Mouse (Mus musculus): ENCODE measurements around the gene Tom1l2. TPM values are rescaled to one million over a fixed set of nuclear protein-coding genes. Genes with fewer than 3 reads are reported as not detected.
A peak's percentile ranks its signal among the peaks of the same experiment; 100 is the strongest.

Tom1l2 gene
- total and polyA plus RNA-seq, 2 experiments from 2014 or later, result 31.3 to 77.3 TPM

DNA sequence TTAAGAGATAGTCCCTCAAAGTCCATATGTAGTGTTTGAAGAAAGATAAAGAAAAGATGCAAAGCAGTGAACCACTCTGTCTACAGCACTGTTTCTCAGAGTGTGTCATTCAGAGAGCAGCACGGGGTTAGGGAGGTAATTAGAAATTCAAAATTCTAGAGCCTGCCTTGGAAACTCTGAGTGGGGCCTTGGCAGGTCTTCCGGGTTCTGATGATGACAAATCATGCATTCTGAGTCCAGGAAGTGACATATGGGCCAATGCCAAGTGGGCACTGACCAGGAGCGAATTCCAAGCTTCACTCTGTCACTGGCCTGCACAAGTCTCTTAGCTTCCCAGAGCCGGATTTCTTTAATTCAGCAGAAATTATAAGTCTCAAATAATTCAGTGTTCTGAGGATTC, 6.2 kb downstream of the Tom1l2 start:
- Histone ChIP-seq H3K27ac (ENCODE audit: low read depth) (no peak overlapping the region; the same call in 1 of the 2 replicates), H3K4me1 (ENCODE audit: control insufficient read depth, insufficient read depth) (peaks cover 23% of the 10 kb centered on the region), H3K9me3 (replicated peaks; ENCODE audit: control insufficient read depth, low read length) (no peaks in the 10 kb centered on the region), H3K27me3 (ENCODE audit: control insufficient read depth, insufficient read depth, low read length) (no peaks in the 10 kb centered on the region), H3K36me3 (replicated peaks; ENCODE audit: control insufficient read depth, insufficient read depth, low read length) (0 out of 2 replicates have a peak, but pooled peaks cover 4% of the 10 kb centered on the region), H3K4me3 (ENCODE audit: low read depth, low read length) (no peak overlapping the region), H3K4me2 (ENCODE audit: low read depth, low read length) (no peak overlapping the region), H3K9ac (replicated peaks; ENCODE audit: low read depth, low read length) (no peak overlapping the region)
- no peak for TF ChIP-seq CTCF (IDR thresholded peaks at IDR 0.05; ENCODE audit: low read depth)
- TF ChIP-seq EP300 (IDR thresholded peaks at IDR 0.05; ENCODE audit: low read depth), result no peak
- WGBS, result 40% methylated on average over 4 of the region's 4 CpGs
- peak; percentile 33 for DNase-seq (ENCODE audit: low spot score)
- ATAC-seq (ENCODE audit: insufficient read depth, low read depth), result no peak

DNA sequence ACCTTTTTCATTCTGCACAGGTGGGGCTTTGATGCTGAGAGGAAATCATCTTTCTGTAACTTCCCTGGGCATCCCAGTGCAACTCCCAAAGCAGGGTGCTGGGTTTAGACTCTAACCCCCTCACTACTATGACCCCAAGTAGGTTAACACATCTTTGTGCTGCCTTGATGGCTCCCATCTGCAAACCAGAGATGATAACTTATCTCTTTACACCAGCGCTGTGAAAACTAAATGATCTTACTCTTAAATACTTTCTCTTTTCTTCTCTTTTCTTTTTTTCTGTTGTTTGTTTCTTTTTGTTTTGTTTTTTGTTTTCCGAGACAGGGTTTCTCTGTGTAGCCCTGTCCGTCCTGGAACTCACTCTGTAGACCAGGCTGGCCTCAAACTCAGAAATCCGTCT, 6.8 kb downstream of the Tom1l2 start:
- no peak overlapping the region for H3K4me2 ChIP-seq (ENCODE audit: low read depth, low read length)
- 85% methylated on average over 4 of the region's 4 CpGs for WGBS
- DNase-seq (ENCODE audit: low spot score) (no peak), ATAC-seq (ENCODE audit: insufficient read depth, low read depth) (no peak)
- TF ChIP-seq CTCF (IDR thresholded peaks at IDR 0.05; ENCODE audit: low read depth) (no peak), EP300 (IDR thresholded peaks at IDR 0.05; ENCODE audit: low read depth) (no peak)
- H3K4me3 ChIP-seq (ENCODE audit: low read depth, low read length), result no peak overlapping the region
- no peak overlapping the region for H3K9ac ChIP-seq (replicated peaks; ENCODE audit: low read depth, low read length)
- H3K4me1 ChIP-seq (ENCODE audit: control insufficient read depth, insufficient read depth), result peaks cover 17% of the 10 kb centered on the region
- H3K36me3 ChIP-seq (replicated peaks; ENCODE audit: control insufficient read depth, insufficient read depth, low read length), result 0 out of 2 replicates have a peak, but pooled peaks cover 4% of the 10 kb centered on the region
- H3K9me3 ChIP-seq (replicated peaks; ENCODE audit: control insufficient read depth, low read length), result no peaks in the 10 kb centered on the region
- H3K27me3 ChIP-seq (ENCODE audit: control insufficient read depth, insufficient read depth, low read length), result no peaks in the 10 kb centered on the region
- H3K27ac ChIP-seq (ENCODE audit: low read depth), result no peak overlapping the region

DNA sequence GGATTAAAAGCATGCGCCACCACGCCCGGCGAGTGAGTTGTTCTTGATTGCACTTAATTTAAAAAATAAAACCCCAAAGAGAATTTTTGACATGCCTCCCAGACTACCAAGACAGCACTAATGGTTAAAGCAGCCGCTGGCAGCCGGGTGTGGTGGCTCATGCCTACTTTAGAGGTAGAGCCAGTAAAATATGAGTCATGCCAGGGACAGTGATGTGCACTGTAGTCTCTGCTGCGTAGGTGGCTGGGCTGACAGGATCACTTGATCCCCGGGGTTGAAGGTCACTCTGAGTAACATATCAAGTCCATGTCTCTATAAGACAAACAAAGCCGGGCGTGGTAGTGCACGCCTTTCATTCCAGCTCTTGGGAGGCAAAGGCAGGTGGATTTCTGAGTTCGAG, 13.3 kb downstream of the Tom1l2 start:
- no peak for TF ChIP-seq EP300 (IDR thresholded peaks at IDR 0.05; ENCODE audit: low read depth)
- TF ChIP-seq CTCF (IDR thresholded peaks at IDR 0.05; ENCODE audit: low read depth), result no peak

DNA sequence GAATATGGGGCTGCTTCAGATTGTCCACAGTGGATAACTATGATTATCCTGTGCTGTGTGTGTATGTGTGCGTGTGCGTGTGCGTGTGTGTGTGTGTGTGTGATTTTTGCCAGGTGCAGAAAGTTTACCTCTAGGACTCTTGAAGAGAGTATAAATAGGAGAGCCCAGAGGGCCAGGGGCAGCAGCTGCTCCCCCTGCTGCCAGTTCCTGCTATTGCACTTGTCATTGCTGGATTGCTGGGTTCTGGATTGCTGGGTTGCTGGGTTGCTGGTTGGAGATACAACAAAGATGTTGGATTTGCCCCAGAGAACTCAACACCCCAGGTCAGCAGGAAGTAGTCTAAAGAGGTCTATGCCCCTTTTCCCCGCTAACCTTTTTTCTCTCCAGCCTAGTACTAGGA, 14.4 kb downstream of the Tom1l2 start:
- Histone ChIP-seq H3K4me1 (ENCODE audit: control insufficient read depth, insufficient read depth) (no peaks in the 10 kb centered on the region; the same call in none of the 2 replicates), H3K9me3 (replicated peaks; ENCODE audit: control insufficient read depth, low read length) (no peaks in the 10 kb centered on the region), H3K36me3 (replicated peaks; ENCODE audit: control insufficient read depth, insufficient read depth, low read length) (0 out of 2 replicates have a peak, but pooled peaks cover 4% of the 10 kb centered on the region), H3K27me3 (ENCODE audit: control insufficient read depth, insufficient read depth, low read length) (no peaks in the 10 kb centered on the region), H3K9ac (replicated peaks; ENCODE audit: low read depth, low read length) (no peak overlapping the region), H3K4me3 (ENCODE audit: low read depth, low read length) (no peak overlapping the region), H3K4me2 (ENCODE audit: low read depth, low read length) (no peak overlapping the region), H3K27ac (ENCODE audit: low read depth) (no peak overlapping the region)
- WGBS, result 76% methylated on average over 4 of the region's 4 CpGs
- DNase-seq (ENCODE audit: low spot score) (no peak), ATAC-seq (ENCODE audit: insufficient read depth, low read depth) (no peak)
- TF ChIP-seq EP300 (IDR thresholded peaks at IDR 0.05; ENCODE audit: low read depth) (no peak), CTCF (IDR thresholded peaks at IDR 0.05; ENCODE audit: low read depth) (peak; percentile 54)

More for the DNA sequence above, 13.3 kb downstream of the Tom1l2 start:
- no peak overlapping the region for H3K4me3 ChIP-seq (ENCODE audit: low read depth, low read length)
- H3K9ac ChIP-seq (replicated peaks; ENCODE audit: low read depth, low read length), result no peak overlapping the region
- no peaks in the 10 kb centered on the region for H3K27me3 ChIP-seq (ENCODE audit: control insufficient read depth, insufficient read depth, low read length)
- H3K27ac ChIP-seq (ENCODE audit: low read depth), result no peak overlapping the region
- 89% methylated on average over 12 of the region's 12 CpGs for WGBS
- 0 out of 2 replicates have a peak, but pooled peaks cover 4% of the 10 kb centered on the region for H3K36me3 ChIP-seq (replicated peaks; ENCODE audit: control insufficient read depth, insufficient read depth, low read length)
- no peak for ATAC-seq (ENCODE audit: insufficient read depth, low read depth)
- no peaks in the 10 kb centered on the region; the same call in 1 of the 2 replicates for H3K4me1 ChIP-seq (ENCODE audit: control insufficient read depth, insufficient read depth)
- no peak for DNase-seq (ENCODE audit: low spot score)
- no peak overlapping the region for H3K4me2 ChIP-seq (ENCODE audit: low read depth, low read length)
- no peaks in the 10 kb centered on the region for H3K9me3 ChIP-seq (replicated peaks; ENCODE audit: control insufficient read depth, low read length)

DNA sequence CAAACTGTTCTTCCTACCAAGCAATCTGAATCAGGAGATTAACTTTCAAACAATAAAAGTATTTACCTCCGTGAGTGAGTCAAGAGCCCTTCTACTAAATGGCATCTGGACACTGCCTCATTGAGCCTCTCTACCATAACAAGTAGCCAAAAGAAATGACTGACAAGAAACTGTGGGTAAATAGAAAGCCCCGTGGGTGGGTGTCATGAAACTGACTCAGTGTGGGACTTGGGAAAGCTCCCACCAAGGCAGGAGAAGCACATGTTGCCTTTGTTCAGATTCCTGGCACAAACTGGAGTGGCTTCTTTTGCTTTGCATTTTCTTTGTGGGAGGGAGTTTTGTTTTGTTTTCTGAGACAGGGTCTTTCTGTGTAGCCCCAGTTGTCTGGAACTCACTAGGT, 16.9 kb downstream of the Tom1l2 start:
- H3K4me2 ChIP-seq (ENCODE audit: low read depth, low read length), result no peak overlapping the region
- no peaks in the 10 kb centered on the region; the same call in none of the 2 replicates for H3K4me1 ChIP-seq (ENCODE audit: control insufficient read depth, insufficient read depth)
- no peak overlapping the region for H3K4me3 ChIP-seq (ENCODE audit: low read depth, low read length)
- WGBS, result 91% methylated on average over 2 of the region's 2 CpGs
- no peak overlapping the region for H3K9ac ChIP-seq (replicated peaks; ENCODE audit: low read depth, low read length)
- DNase-seq (ENCODE audit: low spot score) (no peak), ATAC-seq (ENCODE audit: insufficient read depth, low read depth) (no peak)
- TF ChIP-seq EP300 (IDR thresholded peaks at IDR 0.05; ENCODE audit: low read depth) (no peak), CTCF (IDR thresholded peaks at IDR 0.05; ENCODE audit: low read depth) (no peak)
- H3K27ac ChIP-seq (ENCODE audit: low read depth), result no peak overlapping the region
- no peaks in the 10 kb centered on the region for H3K9me3 ChIP-seq (replicated peaks; ENCODE audit: control insufficient read depth, low read length)
- H3K27me3 ChIP-seq (ENCODE audit: control insufficient read depth, insufficient read depth, low read length), result no peaks in the 10 kb centered on the region
- no peaks in the 10 kb centered on the region for H3K36me3 ChIP-seq (replicated peaks; ENCODE audit: control insufficient read depth, insufficient read depth, low read length)

DNA sequence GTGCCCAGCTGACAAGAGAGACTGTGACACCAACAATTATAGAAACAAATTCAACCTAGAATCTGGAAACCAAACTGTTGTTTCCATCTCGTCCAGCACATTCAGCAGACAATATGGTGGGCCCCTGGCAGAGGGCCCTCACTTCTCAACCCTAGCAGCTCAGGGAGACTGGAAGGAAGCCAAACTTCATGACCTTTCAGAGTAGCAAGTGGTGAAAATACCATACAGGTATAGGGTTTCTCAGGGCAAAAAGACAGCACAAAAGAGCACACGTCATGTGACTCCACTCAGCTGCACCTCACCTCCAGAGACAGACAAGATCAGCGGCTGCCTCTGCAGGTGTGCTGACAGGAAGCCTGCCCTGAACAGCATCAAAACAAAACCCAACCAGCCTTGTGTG, 18.6 kb downstream of the Tom1l2 start:
- Histone ChIP-seq H3K4me3 (ENCODE audit: low read depth, low read length) (no peak overlapping the region), H3K4me2 (ENCODE audit: low read depth, low read length) (no peak overlapping the region), H3K9ac (replicated peaks; ENCODE audit: low read depth, low read length) (no peak overlapping the region), H3K9me3 (replicated peaks; ENCODE audit: control insufficient read depth, low read length) (no peaks in the 10 kb centered on the region), H3K4me1 (ENCODE audit: control insufficient read depth, insufficient read depth) (no peaks in the 10 kb centered on the region; the same call in none of the 2 replicates), H3K27me3 (ENCODE audit: control insufficient read depth, insufficient read depth, low read length) (no peaks in the 10 kb centered on the region), H3K27ac (ENCODE audit: low read depth) (peak overlapping the region; percentile 35), H3K36me3 (replicated peaks; ENCODE audit: control insufficient read depth, insufficient read depth, low read length) (no peaks in the 10 kb centered on the region)
- DNase-seq (ENCODE audit: low spot score) (no peak), ATAC-seq (ENCODE audit: insufficient read depth, low read depth) (no peak)
- 49% methylated on average over 3 of the region's 3 CpGs for WGBS
- no peak for TF ChIP-seq EP300 (IDR thresholded peaks at IDR 0.05; ENCODE audit: low read depth)
- TF ChIP-seq CTCF (IDR thresholded peaks at IDR 0.05; ENCODE audit: low read depth), result no peak
